Mouse (Mus musculus) liver, embryonic 14.5 days (tissue): ENCODE results near the gene Dmxl2. TPM values are rescaled to one million over a fixed set of nuclear protein-coding genes. Genes with fewer than 3 reads are reported as not detected.

Source experiments
- ATAC-seq: fragments of 200-750 bp; cut with Nextera tagmentation; 2 replicates; pipeline ENCODE4 v1.8.0; 2017; ENCODE audit warnings: moderate number of reproducible peaks, mild to moderate bottlenecking, moderate library complexity; ENCODE audit not compliant: insufficient read depth
- DNase-seq, 3 experiments: peaks; one replicate each; pipeline ENCODE4 v3.0.0-alpha.2; 2012 to 2013; ENCODE audit warnings: low read depth in 3 of 3, low spot score in 3 of 3
- H3K27ac ChIP-seq: fragments of 300-500 bp; sonication (generic); 2 replicates; pipeline ENCODE4 v1.5.1; 2014; ENCODE audit warnings: moderate library complexity, mild to moderate bottlenecking, control low read depth, inconsistent platforms
- H3K27me3 ChIP-seq: fragments of 300-500 bp; sonication (generic); 2 replicates; pipeline ENCODE4 v1.6.1; 2014; ENCODE audit warnings: mild to moderate bottlenecking, low read length, moderate library complexity; ENCODE audit not compliant: control insufficient read depth, insufficient read depth
- H3K36me3 ChIP-seq: fragments of 300-500 bp; sonication (generic); replicated peaks from 2 replicates; pipeline ENCODE4 v1.6.1; 2014; ENCODE audit warnings: low read depth; ENCODE audit not compliant: control insufficient read depth, insufficient read depth
- H3K4me1 ChIP-seq, 2 experiments: fragments of 200-500 bp in 1 of 2; fragments of 300-500 bp in 1 of 2; sonication (generic) in 1 of 2; replicated peaks; 2 replicates each; pipeline ENCODE4 v1.6.1; 2012 to 2014; ENCODE audit warnings: antibody characterized with exemption in 1 of 2, inconsistent platforms in 1 of 2, low read length in 1 of 2; ENCODE audit not compliant: control insufficient read depth in 2 of 2, insufficient read depth in 2 of 2
- H3K4me2 ChIP-seq: fragments of 300-500 bp; sonication (generic); 2 replicates; pipeline ENCODE4 v1.6.1; 2014; ENCODE audit warnings: low read depth, mild to moderate bottlenecking, control low read depth, moderate library complexity
- H3K4me3 ChIP-seq, 2 experiments: fragments of 200-500 bp in 1 of 2; fragments of 300-500 bp in 1 of 2; sonication (generic) in 1 of 2; 2 replicates each; pipeline ENCODE4 v1.5.1; 2012 to 2014; ENCODE audit warnings: low read depth in 2 of 2, low read length in 2 of 2, mild to moderate bottlenecking in 2 of 2, control low read depth in 1 of 2, inconsistent platforms in 1 of 2, moderate library complexity in 1 of 2; ENCODE audit not compliant: insufficient read depth in 1 of 2
- H3K9ac ChIP-seq: fragments of 300-500 bp; sonication (generic); replicated peaks from 2 replicates; pipeline ENCODE4 v1.6.1; 2014; ENCODE audit warnings: mild to moderate bottlenecking, control low read depth, moderate library complexity
- H3K9me3 ChIP-seq: fragments of 300-500 bp; sonication (generic); 2 replicates; pipeline ENCODE4 v1.6.1; 2016; ENCODE audit warnings: low read length, mixed read lengths; ENCODE audit not compliant: control insufficient read depth
- CTCF ChIP-seq: IDR thresholded peaks from 2 replicates; pipeline ENCODE4 v1.5.1; 2016; ENCODE audit warnings: antibody characterized with exemption, low read depth, control low read depth
- EP300 ChIP-seq: IDR thresholded peaks from 2 replicates; pipeline ENCODE4 v1.6.1; 2016; ENCODE audit warnings: antibody characterized with exemption, low read depth
- WGBS: fragments of 180-500 bp; shearing (Covaris S2); extraction: QIAGEN DNeasy Blood & Tissue Kit; methylation state at CpG from one replicate; pipeline ENCODE4 v1.1.7; 2014; ENCODE audit not compliant: insufficient replicate concordance; 5-methylcytosine and 5-hydroxymethylcytosine counted together
- polyA plus RNA-seq, 2 experiments: library from polyadenylated mRNA; depleted of rRNA in 1 of 2; stranded (reverse) in 1 of 2; unstranded in 1 of 2; fragments of >200 nt; fragmentation: Nextera tagmentation in 1 of 2; extraction: Ambion mirVana in 1 of 2; gene quantifications; 2 replicates each; pipeline versions ENCODE4 v1.2.1 to v1.2.3; 2012 to 2014

Gene Dmxl2
- polyA plus RNA-seq, 2 experiments, result 0.98 to 0.99 TPM

DNA sequence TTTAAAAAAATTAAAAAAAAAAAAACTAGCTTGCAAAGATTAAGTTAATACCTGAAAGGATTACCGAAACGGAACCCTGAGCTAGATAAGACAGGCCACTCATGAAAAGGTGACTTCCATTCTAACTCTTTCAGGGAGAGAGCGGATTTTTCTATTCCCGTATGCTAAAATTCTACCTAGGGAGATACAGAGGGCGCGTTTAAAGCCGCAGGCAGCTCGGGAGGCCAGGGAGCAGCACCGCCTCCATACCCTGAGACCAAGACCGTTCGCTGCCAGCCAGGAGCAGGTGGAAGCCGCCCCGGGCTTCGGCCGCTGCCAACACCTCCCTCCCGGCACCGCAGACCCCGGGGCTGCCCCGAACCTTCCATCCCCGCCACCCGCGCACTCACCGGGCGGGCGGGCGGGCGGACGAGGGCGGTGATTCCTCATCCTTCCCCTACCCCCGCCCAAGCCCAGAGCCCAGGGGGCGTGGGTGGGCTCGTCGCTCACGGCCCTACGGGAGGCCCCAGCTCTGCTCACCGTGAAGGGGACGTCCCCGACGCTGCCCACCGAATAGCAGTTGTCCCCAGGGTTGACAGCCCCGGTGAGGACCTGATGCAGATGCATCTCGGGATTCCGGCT is 484 bp downstream of the Dmxl2 start:
- Histone ChIP-seq H3K27me3 (peaks cover 26% of the 10 kb centered on the region), H3K27ac (no peak overlapping the region)
- WGBS, result under 1% methylated on average over 43 of the region's 43 CpGs

DNA sequence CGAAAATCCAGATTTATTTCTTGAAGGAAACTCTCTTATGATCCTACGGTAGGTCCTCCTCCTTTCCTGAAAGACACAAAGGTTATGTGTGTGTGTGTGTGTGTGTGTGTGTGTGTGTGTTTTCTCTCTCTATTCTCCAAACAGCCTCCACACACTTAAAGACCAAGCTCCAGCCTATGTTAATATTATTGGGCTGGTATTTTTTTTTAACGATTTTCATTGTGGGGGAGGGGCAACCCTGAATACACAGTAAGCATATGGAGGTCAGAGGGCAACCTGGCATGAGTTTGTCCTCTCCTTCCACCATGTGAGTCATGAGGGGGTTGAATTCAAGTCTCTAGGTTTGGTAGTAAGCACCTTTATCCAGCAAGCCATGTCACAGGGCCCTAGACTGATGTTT is 1.6 kb downstream of the Dmxl2 start:
- 0 out of 4 replicates have a peak, but pooled peaks cover 0 to 2% of the 10 kb centered on the region in 2 experiments for H3K4me1 ChIP-seq
- no peaks in the 10 kb centered on the region for H3K9me3 ChIP-seq
- no peak overlapping the region for H3K4me2 ChIP-seq
- DNase-seq (no peak), ATAC-seq (no peak)
- WGBS, result 68% methylated on average over 3 of the region's 3 CpGs
- no peak overlapping the region for H3K27ac ChIP-seq
- no peak overlapping the region for H3K4me3 ChIP-seq
- H3K36me3 ChIP-seq, result no peaks in the 10 kb centered on the region
- peaks cover 26% of the 10 kb centered on the region for H3K27me3 ChIP-seq
- no peak for TF ChIP-seq CTCF
- no peak for TF ChIP-seq EP300
- no peak overlapping the region for H3K9ac ChIP-seq

More for the DNA sequence above, 484 bp downstream of the Dmxl2 start:
- Histone ChIP-seq H3K4me3 (peak overlapping the region; percentile 58 to 65), H3K9ac (no peak overlapping the region; the same call in 1 of the 2 replicates), H3K36me3 (no peaks in the 10 kb centered on the region), H3K9me3 (no peaks in the 10 kb centered on the region), H3K4me1 (0 out of 4 replicates have a peak, but pooled peaks cover 0 to 2% of the 10 kb centered on the region in 2 experiments), H3K4me2 (peak overlapping the region; percentile 79)
- ATAC-seq (peak; percentile 13; the same call in 1 of the 2 replicates), DNase-seq (no peak)
- TF ChIP-seq CTCF, result no peak
- TF ChIP-seq EP300, result no peak

DNA sequence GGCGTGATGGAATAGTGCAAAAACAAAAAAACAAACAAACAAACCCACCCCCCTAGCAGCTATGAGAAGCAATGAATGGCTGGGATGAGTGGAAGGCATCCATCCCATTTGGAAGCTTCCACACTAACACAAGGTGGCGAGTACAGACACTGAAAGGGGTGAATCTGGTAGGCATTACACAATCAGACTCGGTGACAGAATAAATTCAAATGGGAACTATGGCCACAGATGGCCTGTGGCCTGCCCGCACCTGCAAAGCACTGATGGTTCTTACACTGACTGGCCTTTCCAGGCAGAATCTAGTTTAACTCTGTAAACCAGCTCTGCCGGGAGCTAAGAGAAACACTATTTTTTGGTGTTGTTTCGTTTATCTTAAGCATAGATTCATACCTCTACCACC is 2.1 kb downstream of the Dmxl2 start:
- Histone ChIP-seq H3K9me3 (no peaks in the 10 kb centered on the region), H3K4me1 (0 out of 4 replicates have a peak, but pooled peaks cover 0 to 2% of the 10 kb centered on the region in 2 experiments), H3K27me3 (peaks cover 26% of the 10 kb centered on the region), H3K4me3 (no peak overlapping the region), H3K27ac (no peak overlapping the region), H3K4me2 (no peak overlapping the region), H3K9ac (no peak overlapping the region), H3K36me3 (no peaks in the 10 kb centered on the region)
- ATAC-seq, result no peak
- no peak for DNase-seq
- TF ChIP-seq EP300, result no peak
- no peak for TF ChIP-seq CTCF
- 72% methylated on average over 6 of the region's 6 CpGs for WGBS

DNA sequence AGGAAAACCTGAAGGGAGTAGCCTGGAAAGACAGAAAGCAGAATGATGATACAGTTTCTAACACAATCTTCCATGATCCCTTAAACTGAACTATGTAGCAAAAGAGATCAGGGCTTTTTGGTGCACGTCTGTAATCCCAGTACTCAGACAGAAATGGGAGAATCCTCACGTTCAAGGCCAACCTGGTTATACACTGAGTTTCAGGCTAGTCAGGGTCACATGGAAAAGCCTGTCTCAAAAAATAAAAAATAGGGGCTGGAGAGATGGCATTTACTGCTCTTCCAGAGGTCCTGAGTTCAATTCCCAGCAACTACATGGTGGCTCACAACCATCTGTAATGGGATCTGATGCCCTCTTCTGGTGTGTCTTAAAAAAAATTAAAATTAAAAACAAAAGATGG is 11.0 kb downstream of the Dmxl2 start:
- H3K4me3 ChIP-seq, result no peak overlapping the region
- H3K9me3 ChIP-seq, result no peaks in the 10 kb centered on the region
- no peaks in the 10 kb centered on the region for H3K36me3 ChIP-seq
- DNase-seq (no peak), ATAC-seq (no peak)
- no peak overlapping the region for H3K9ac ChIP-seq
- H3K27me3 ChIP-seq, result no peaks in the 10 kb centered on the region
- no peak overlapping the region for H3K4me2 ChIP-seq
- 65% methylated on average over 2 of the region's 2 CpGs for WGBS
- TF ChIP-seq EP300, result no peak
- TF ChIP-seq CTCF, result no peak
- no peak overlapping the region for H3K27ac ChIP-seq
- no peaks in the 10 kb centered on the region for H3K4me1 ChIP-seq

DNA sequence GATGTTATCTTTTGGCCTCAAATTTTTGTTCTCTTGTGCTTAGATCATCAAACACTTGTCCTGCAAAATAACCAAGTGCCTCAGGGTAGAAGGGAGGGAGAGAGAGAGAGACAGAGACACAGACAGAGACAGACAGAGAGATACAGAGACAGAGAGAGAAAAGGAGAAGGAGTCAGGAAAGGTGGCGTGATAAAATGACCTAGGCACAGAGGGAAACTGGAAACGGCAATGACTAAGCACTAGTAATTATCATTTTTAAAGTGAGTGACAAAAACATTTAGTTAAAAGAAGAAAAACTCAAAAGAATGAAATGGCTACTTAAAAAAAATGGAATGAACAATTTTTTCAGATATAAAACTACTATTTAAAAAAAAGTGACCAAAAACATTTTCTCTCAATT is 11.8 kb downstream of the Dmxl2 start:
- H3K27ac ChIP-seq, result no peak overlapping the region
- H3K4me1 ChIP-seq, result peaks cover 3 to 4% of the 10 kb centered on the region in 2 experiments; a peak in 1 of 4 replicates
- DNase-seq (no peak), ATAC-seq (no peak)
- 22% methylated on average over 2 of the region's 2 CpGs for WGBS
- H3K27me3 ChIP-seq, result no peaks in the 10 kb centered on the region
- H3K9me3 ChIP-seq, result no peaks in the 10 kb centered on the region
- no peak overlapping the region for H3K9ac ChIP-seq
- TF ChIP-seq EP300 (no peak), CTCF (no peak)
- H3K36me3 ChIP-seq, result no peaks in the 10 kb centered on the region
- H3K4me3 ChIP-seq, result no peak overlapping the region
- no peak overlapping the region for H3K4me2 ChIP-seq
